Mouse (Mus musculus): ENCODE measurements around the gene Faf1. TPM values are rescaled to one million over a fixed set of nuclear protein-coding genes. Genes with fewer than 3 reads are reported as not detected.

The Faf1 gene
- polyA plus RNA-seq, 1 experiment from 2014 or later = 29.9 TPM

DNA sequence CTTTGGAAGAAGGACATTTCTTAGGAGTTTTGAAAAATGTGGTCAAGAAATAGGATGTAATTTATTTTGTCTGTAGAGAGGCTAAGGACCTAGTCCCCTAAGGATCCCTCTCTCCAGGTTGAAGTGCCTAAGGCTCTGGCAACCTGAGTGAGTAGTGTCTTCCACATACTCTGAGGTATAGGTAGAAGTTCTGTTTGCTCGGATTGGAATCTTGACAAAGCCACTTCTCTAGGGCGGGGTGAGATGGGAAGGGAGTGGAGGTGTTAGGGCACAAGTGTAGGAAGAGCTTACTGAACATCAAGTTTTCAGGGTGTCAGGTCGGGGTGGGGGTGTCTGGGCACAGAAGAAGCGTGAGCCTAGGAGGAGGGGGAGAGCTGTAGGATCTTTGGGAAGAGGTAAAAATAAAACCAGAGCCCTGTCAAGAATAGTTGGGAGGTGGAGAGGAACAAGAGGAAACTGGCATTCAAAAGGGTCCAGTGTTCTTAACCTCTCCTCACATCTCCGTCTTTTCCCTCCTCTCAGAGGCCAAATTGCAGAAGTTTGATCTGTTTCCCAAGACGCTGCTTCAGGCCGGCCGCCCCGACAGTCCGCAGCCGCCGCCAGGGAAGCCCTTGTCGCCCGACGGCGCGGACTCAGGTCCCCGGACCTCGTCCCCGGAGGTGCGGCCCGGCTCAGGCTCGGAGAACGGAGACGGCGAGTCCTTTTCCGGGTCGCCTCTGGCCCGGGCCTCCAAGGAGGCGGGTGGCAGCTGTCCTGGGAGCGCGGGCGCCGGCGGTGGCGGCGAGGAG lies 304.9 kb downstream of the Faf1 start:
- H3K4me2 ChIP-seq (ENCODE audit: low read length) = peak overlapping the region; percentile 52
- no peaks in the 10 kb centered on the region for H3K36me3 ChIP-seq (ENCODE audit: control insufficient read depth, insufficient read depth, low read length)
- H3K27ac ChIP-seq (ENCODE audit: low read length) = no peak overlapping the region
- no peak for ATAC-seq
- H3K4me1 ChIP-seq (ENCODE audit: control insufficient read depth, insufficient read depth, low read length) = peaks cover 17% of the 10 kb centered on the region
- H3K4me3 ChIP-seq (ENCODE audit: low read depth, low read length) = peak overlapping the region; percentile 30
- no peaks in the 10 kb centered on the region for H3K9me3 ChIP-seq (replicated peaks; ENCODE audit: control insufficient read depth, low read length, poor library complexity, severe bottlenecking)
- H3K9ac ChIP-seq (ENCODE audit: low read depth, low read length) = 0 out of 2 replicates have a peak overlapping the region, but pooled peaks have one; percentile 11
- H3K27me3 ChIP-seq (ENCODE audit: control insufficient read depth, insufficient read depth, low read depth, low read length) = peaks cover 64% of the 10 kb centered on the region
- WGBS = 3% methylated on average over 36 of the region's 37 CpGs

- H3K36me3 ChIP-seq (ENCODE audit: control insufficient read depth, insufficient read depth, low read length) = no peaks in the 10 kb centered on the region
- no peak overlapping the region for H3K27ac ChIP-seq (ENCODE audit: low read length)
- peaks cover 66% of the 10 kb centered on the region for H3K27me3 ChIP-seq (ENCODE audit: control insufficient read depth, insufficient read depth, low read depth, low read length)
- peak; percentile 36; the same call in 1 of the 2 replicates for ATAC-seq
- peak overlapping the region; percentile 11; the same call in 1 of the 2 replicates for H3K9ac ChIP-seq (ENCODE audit: low read depth, low read length)
- H3K9me3 ChIP-seq (replicated peaks; ENCODE audit: control insufficient read depth, low read length, poor library complexity, severe bottlenecking) = no peaks in the 10 kb centered on the region
- H3K4me2 ChIP-seq (ENCODE audit: low read length) = peak overlapping the region; percentile 52
- under 1% methylated on average over 80 of the region's 99 CpGs for WGBS
- peak overlapping the region; percentile 30 for H3K4me3 ChIP-seq (ENCODE audit: low read depth, low read length)
- peaks cover 17% of the 10 kb centered on the region for H3K4me1 ChIP-seq (ENCODE audit: control insufficient read depth, insufficient read depth, low read length)
Observed at GRCm38 (mm10) chr4:109981871-109982680, 305.7 kb downstream of the Faf1 start.

GRCm38 (mm10) chr4:109982681-109983265 lies 306.4 kb downstream of the Faf1 start:
- peak overlapping the region; percentile 30 for H3K4me3 ChIP-seq (ENCODE audit: low read depth, low read length)
- H3K36me3 ChIP-seq (ENCODE audit: control insufficient read depth, insufficient read depth, low read length) = no peaks in the 10 kb centered on the region
- ATAC-seq = no peak
- H3K4me1 ChIP-seq (ENCODE audit: control insufficient read depth, insufficient read depth, low read length) = peaks cover 16% of the 10 kb centered on the region
- H3K9me3 ChIP-seq (replicated peaks; ENCODE audit: control insufficient read depth, low read length, poor library complexity, severe bottlenecking) = no peaks in the 10 kb centered on the region
- H3K27me3 ChIP-seq (ENCODE audit: control insufficient read depth, insufficient read depth, low read depth, low read length) = peaks cover 66% of the 10 kb centered on the region
- no peak overlapping the region for H3K9ac ChIP-seq (ENCODE audit: low read depth, low read length)
- H3K27ac ChIP-seq (ENCODE audit: low read length) = no peak overlapping the region
- 2% methylated on average over 26 of the region's 30 CpGs for WGBS
- peak overlapping the region; percentile 52 for H3K4me2 ChIP-seq (ENCODE audit: low read length)

DNA sequence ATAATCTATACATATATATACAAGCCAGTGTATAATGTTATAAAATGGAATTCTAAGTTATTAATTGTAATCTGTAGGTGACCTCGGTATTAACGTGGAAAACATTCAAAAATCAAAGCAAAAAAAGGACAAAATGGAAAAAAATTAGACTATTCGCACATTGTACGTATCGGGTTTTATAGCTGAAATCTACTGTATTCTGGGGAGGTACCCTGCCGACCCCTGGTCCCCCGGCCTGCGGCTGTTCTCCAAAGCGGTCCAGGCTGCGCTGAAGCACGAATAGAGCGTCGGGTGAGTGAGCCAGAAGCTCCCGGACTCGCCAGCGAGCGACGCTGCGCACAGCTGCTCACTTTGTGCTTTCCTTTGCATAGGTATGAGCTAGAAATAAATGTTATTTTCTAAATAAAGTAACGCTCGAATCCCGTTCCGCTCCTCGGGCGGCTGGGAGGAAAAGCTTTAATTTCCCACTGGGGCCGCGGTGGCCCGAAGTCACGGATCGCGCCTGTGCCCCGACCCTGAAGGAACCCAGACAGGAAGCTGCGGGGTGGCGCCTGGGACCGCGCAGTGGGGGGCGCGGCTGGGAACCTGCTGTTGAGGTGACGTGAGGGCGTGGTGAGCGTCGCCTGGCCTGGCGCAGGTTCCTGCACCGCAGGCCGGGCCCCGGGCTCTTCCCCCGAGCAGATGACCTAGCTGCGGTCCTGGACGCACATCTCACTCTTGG lies 307.1 kb downstream of the Faf1 start:
- Histone ChIP-seq H3K4me1 (ENCODE audit: control insufficient read depth, insufficient read depth, low read length) (peaks cover 9% of the 10 kb centered on the region), H3K4me3 (ENCODE audit: low read depth, low read length) (no peak overlapping the region)
- ATAC-seq = no peak

DNA sequence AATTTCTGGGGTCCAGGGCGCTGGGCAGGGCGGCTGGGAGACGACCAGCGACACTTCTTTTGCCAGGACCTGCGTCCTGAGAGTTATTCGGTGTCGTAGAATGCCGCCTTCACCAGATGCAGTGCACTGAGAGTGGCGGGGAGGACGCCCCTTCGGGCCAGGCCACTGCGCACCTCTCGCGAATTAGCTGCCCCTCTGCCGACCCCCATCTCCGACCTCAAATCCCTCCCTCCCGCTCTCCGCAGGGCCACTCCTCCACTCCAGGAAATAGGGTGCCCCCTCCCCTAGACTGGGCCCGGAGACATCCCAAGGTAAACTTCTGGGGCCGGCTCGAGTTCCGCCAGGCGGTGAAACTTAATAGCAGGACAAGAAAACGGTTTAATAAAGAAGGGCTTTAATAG lies 307.6 kb downstream of the Faf1 start:
- no peaks in the 10 kb centered on the region for H3K9me3 ChIP-seq (replicated peaks; ENCODE audit: control insufficient read depth, low read length, poor library complexity, severe bottlenecking)
- ATAC-seq = no peak
- under 1% methylated on average over 24 of the region's 24 CpGs for WGBS
- H3K36me3 ChIP-seq (ENCODE audit: control insufficient read depth, insufficient read depth, low read length) = no peaks in the 10 kb centered on the region
- H3K4me3 ChIP-seq (ENCODE audit: low read depth, low read length) = no peak overlapping the region
- H3K4me2 ChIP-seq (ENCODE audit: low read length) = peak overlapping the region; percentile 19; the same call in 1 of the 2 replicates
- H3K27me3 ChIP-seq (ENCODE audit: control insufficient read depth, insufficient read depth, low read depth, low read length) = peaks cover 60% of the 10 kb centered on the region
- no peak overlapping the region for H3K9ac ChIP-seq (ENCODE audit: low read depth, low read length)
- no peak overlapping the region for H3K27ac ChIP-seq (ENCODE audit: low read length)
- peaks cover 9% of the 10 kb centered on the region for H3K4me1 ChIP-seq (ENCODE audit: control insufficient read depth, insufficient read depth, low read length)

More for the DNA sequence above, 307.1 kb downstream of the Faf1 start:
- H3K9me3 ChIP-seq (replicated peaks; ENCODE audit: control insufficient read depth, low read length, poor library complexity, severe bottlenecking) = no peaks in the 10 kb centered on the region
- WGBS = under 1% methylated on average over 49 of the region's 49 CpGs
- H3K36me3 ChIP-seq (ENCODE audit: control insufficient read depth, insufficient read depth, low read length) = no peaks in the 10 kb centered on the region
- H3K4me2 ChIP-seq (ENCODE audit: low read length) = peak overlapping the region; percentile 19; the same call in 1 of the 2 replicates
- H3K27me3 ChIP-seq (ENCODE audit: control insufficient read depth, insufficient read depth, low read depth, low read length) = peaks cover 62% of the 10 kb centered on the region
- H3K9ac ChIP-seq (ENCODE audit: low read depth, low read length) = no peak overlapping the region
- H3K27ac ChIP-seq (ENCODE audit: low read length) = no peak overlapping the region

GRCm38 (mm10) chr4:109984496-109985423 lies 308.4 kb downstream of the Faf1 start:
- no peak for ATAC-seq
- Histone ChIP-seq H3K27me3 (ENCODE audit: control insufficient read depth, insufficient read depth, low read depth, low read length) (peaks cover 62% of the 10 kb centered on the region), H3K4me1 (ENCODE audit: control insufficient read depth, insufficient read depth, low read length) (peaks cover 9% of the 10 kb centered on the region), H3K9ac (ENCODE audit: low read depth, low read length) (no peak overlapping the region), H3K9me3 (replicated peaks; ENCODE audit: control insufficient read depth, low read length, poor library complexity, severe bottlenecking) (no peaks in the 10 kb centered on the region), H3K4me2 (ENCODE audit: low read length) (no peak overlapping the region), H3K4me3 (ENCODE audit: low read depth, low read length) (no peak overlapping the region), H3K27ac (ENCODE audit: low read length) (no peak overlapping the region), H3K36me3 (ENCODE audit: control insufficient read depth, insufficient read depth, low read length) (no peaks in the 10 kb centered on the region)
- 2% methylated on average over 38 of the region's 38 CpGs for WGBS

DNA sequence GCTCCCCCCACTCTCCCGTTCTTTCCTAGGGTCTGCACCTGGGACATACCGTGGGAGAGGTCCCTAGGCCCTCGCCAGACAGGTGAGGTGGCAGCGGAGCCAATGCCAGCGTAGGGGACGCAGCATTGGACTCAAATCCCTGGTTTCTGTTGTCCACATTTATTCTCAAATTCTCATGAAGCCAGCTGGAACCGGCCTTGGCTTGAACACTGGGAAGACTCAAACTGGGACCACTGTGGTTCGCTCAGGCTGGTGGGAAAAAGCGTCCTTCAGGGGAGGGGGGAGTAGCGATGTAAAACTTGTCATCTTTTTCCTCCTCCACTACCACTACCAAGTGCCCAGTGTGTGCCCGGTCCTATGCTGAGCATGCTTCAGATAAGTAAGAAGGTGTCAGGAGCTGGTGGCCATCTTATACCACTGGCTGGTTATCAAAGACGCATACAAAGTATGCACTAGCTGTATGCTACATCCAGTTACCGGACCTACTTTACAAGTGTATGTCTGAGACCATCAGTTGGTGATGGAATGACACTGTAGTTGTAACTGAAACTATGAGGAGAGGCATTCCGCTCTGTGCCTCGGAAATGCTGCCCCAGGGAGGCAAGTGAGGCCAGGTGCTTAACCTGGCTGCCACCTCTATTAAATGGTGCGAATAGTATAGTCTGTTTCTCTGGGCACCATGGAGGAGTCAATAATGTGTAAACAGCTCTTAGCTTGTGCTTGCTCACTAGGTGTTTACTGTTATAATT lies 309.2 kb downstream of the Faf1 start:
- Histone ChIP-seq H3K4me3 (ENCODE audit: low read depth, low read length) (no peak overlapping the region), H3K4me1 (ENCODE audit: control insufficient read depth, insufficient read depth, low read length) (peaks cover 9% of the 10 kb centered on the region), H3K27me3 (ENCODE audit: control insufficient read depth, insufficient read depth, low read depth, low read length) (peaks cover 60% of the 10 kb centered on the region), H3K4me2 (ENCODE audit: low read length) (no peak overlapping the region), H3K27ac (ENCODE audit: low read length) (no peak overlapping the region), H3K9ac (ENCODE audit: low read depth, low read length) (no peak overlapping the region), H3K9me3 (replicated peaks; ENCODE audit: control insufficient read depth, low read length, poor library complexity, severe bottlenecking) (no peaks in the 10 kb centered on the region), H3K36me3 (ENCODE audit: control insufficient read depth, insufficient read depth, low read length) (no peaks in the 10 kb centered on the region)
- ATAC-seq = no peak
- 5% methylated on average over 16 of the region's 16 CpGs for WGBS

All from midbrain, embryonic 16.5 days (tissue).